Mouse (Mus musculus): ENCODE data around the gene Nmnat1.
"Not testable (repeated sequence)": the region's sequence is repeated elsewhere in the genome, so short reads cannot be mapped to it uniquely, and the experiment has no call there.

Nmnat1 gene

DNA sequence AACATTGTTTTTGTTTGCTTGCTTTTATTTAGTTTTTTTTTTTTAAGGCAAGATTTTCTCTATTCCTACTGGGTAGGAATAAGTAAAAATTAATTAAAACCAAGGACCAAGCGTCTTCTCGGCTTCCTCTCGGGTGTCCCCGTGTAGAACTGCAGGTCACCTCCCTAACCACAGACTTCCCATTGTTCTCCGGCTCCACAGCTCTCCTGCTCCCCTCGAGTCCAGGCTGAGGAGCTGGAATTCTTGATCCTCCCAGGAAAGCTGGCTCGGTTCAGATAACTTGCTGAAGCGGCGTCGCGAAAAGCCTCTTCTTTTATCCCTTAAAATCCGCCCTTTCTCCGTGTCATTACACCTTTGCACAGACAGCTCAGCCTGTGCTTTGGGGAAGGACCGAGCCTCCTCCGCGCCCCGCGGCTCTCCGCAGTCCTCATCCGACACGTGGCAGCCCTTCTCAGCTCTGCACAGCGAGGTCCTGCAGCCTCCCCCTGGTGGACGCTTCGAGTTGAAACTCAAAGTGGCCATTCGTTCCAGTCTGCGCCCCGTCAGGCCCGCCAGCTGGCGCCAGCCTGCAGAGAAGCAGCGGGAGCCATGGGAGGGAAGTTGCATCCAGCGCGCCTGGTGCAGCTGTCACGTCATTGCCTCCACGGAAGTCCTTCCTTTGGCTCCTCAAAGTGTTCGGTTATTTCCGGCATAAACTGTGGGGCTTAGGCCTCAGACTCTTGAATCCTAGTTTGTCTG is 39.9 kb downstream of the Nmnat1 start:
- DNase-seq (ENCODE audit: low read depth) = peak; percentile 85

- DNase-seq (ENCODE audit: low read depth) = no peak
Measured at GRCm38 (mm10) chr4:149444465-149444864, 40.5 kb downstream of the Nmnat1 start.

DNA sequence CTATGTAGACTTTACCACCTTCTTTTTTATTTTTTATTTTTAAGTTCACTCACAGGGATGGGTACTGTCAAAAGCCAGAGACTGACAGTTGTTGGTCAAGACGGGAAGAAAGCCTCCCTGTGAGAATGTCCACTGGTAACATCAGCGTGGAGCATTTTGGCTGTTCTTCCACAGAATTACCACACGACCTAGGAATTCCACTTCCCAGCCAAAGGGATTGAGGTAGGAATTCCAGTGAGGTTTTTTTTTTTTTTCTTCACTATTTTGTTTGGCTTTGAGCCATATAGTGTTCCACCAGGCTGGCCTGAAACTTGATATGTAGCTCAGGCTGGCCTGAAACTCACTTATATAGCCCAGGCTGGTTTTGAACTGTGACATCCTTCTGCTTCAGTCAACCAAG is 42.6 kb downstream of the Nmnat1 start:
- peak; percentile 54 for DNase-seq (ENCODE audit: low read depth)

- DNase-seq (ENCODE audit: low read depth) = no peak
Measured at GRCm38 (mm10) chr4:149440576-149440975, 44.4 kb downstream of the Nmnat1 start.

DNA sequence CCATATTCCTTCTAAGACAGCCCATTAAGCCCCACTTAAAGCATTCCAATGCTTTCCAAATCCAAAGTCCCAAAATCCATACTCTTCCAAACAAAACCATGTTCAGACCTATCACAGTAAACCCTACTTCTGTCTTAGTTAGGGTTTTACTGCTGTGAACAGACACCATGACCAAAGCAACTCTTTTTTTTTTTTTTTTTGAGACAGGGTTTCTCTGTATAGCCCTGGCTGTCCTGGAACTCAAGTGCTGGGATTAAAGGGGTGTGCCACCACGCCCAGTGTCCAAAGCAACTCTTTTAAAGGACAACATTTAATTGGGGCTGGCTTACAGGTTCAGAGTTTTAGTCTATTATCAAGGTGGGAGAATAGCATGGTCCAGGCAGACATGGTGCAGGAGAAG is 53.1 kb downstream of the Nmnat1 start:
- not testable (repeated sequence) for DNase-seq (ENCODE audit: low read depth)

DNA sequence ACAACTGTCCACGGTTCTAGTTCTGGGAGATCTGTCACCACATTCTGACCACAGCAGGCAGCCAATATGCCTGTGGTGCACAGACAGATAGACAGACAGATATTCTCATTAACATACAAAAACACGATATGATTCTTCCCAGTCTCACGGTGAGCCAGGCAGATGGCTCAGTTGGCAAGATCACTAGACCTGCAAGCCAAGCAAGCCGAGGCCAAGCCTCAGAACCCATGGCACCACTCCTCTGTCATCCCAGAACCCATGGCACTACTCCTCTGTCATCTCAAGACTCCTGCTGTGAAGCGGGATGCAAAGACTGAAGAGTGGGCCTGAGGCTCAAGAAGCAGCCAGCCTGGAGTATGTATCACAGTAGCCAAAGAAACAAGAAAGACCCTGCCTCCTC is 55.4 kb downstream of the Nmnat1 start:
- no peak for DNase-seq (ENCODE audit: low read depth)

- DNase-seq (ENCODE audit: low read depth) = peak; percentile 83
Measured at GRCm38 (mm10) chr4:149426325-149427199, 58.4 kb downstream of the Nmnat1 start, which contains the start of gene Ube4b. Gene Ube4b (minus strand): TSS chr4:149426749.

DNA sequence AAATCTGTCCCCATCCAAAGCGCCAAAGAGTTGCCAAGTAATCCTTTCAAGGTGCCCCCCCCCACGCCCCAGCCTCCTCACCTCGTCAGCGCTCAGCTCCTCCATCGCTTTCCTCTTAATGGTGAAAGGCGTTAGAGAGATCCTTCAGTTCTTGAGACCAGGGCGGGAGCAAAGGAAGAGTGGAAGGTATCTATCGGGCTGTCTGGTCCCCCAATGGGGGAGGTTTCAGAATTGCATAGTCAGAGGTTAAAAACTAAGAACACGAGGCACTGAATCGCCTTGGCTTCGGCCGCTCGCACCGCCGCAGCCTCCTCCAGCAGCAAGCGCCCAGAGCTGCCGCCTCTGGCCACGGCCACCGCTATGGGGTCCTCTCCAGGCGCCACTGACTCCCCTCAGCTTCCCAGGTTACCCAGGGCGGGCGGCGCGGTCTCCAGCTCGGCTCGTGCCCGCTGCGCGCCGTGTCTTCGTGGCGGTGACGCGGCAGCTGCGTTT is 59.2 kb downstream of the Nmnat1 start:
- DNase-seq (ENCODE audit: low read depth) = no peak

- peak; percentile 44 for DNase-seq (ENCODE audit: low read depth)
Measured at GRCm38 (mm10) chr4:149424755-149425154, 60.2 kb downstream of the Nmnat1 start.

GRCm38 (mm10) chr4:149417854-149418365 is 67.1 kb downstream of the Nmnat1 start:
- no peak for DNase-seq (ENCODE audit: low read depth)
